Mouse (Mus musculus) layer of hippocampus, postnatal 25 days (tissue): ENCODE results near the gene Polg2. TPM values are rescaled to one million over a fixed set of nuclear protein-coding genes. Genes with fewer than 3 reads are reported as not detected.
"Not testable (repeated sequence)": the region's sequence is repeated elsewhere in the genome, so short reads cannot be mapped to it uniquely, and the experiment has no call there.

Experiments used
- DNase-seq, 2 experiments: peaks; one replicate each; pipeline ENCODE4 v3.0.0; 2022; ENCODE audit warnings: mixed read lengths in 2 of 2, low spot score in 1 of 2; ENCODE audit errors: extremely low spot score in 1 of 2
- total RNA-seq, 2 experiments: library from RNA; stranded (reverse); gene quantifications; 2 replicates each; pipeline ENCODE4 v1.2.3; 2021

The Polg2 gene
- total RNA-seq, 2 experiments from 2014 or later, result 4.0 to 4.1 TPM

DNA sequence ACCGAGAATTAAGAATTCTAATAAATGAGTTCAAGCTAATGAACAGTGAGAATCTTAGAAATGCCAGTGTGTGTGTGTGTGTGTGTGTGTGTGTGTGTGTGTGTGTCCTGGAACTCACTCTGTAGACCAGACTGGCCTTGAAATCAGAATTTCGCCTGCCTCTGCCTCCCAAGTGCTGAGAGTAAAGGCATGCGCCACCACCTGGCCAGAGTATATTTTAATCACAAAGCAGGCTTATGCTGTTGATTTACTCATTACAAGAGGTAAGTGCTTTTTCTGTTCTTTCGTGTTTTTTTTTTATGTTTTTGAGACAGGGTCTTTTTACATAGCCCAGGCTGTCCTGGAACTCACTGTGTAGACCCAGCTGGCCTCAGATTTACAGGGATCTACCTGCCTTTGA is 14.5 kb upstream of the Polg2 start:
- no peak for DNase-seq

DNA sequence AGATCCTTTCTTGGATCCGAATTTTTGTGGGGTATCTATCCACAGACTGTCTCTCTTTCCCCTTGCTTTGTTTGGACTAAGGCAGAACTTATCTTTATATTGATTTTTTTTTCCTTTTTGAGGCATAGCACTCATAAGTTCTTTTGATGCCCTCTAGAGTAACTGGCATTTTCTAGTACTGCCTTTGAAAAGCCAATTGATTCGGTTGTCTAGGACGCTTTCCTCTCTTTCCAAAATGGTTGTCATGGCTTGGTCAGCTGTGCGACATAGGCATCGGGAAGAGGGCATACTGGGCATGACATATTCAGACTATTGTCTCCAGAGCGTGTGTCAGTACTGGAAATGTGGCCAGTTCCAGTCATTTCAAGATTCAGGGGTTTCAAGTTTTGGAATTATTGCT is 10.3 kb upstream of the Polg2 start:
- DNase-seq, result no peak

DNA sequence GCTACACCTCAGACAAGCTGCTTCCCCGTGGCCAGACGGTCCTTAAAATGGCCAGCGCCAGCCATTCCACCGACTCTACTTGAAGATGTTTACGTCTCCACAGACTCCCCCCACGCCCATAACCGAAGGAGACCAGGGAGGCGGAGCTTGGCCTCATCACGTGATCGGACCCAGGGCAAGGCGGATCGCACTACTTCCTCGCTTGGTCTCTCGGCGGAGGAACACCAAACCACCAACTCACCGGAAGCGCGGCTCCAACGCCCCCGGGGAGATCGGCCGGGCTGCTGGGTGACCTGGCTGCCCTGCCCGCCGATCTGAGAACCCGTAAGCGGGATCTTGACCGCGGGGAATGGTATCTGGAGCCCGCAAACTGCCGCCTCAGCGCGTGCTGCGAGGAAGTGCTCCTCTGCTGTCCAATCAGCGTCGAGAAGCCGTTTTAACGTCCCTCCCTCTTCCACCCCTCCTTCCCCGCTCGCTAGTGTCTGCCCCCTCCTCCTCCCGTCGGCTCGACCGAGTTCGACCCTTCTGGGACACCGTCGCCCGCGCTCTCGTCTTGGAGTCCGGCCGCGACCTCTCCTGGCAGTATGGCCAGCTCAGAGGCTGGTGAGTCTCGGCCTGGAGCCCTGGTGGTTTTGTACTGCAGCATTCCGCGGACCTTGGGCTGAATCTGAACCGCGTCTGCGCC is 9.6 kb upstream of the Polg2 start, which contains the start of the genes Ddx5 and Cep95:
TSS of gene Ddx5 (minus strand) at position 411 of the 685 bp plus-strand sequence.
TSS of gene Cep95 (plus strand) at position 478 of the 685 bp plus-strand sequence.
- DNase-seq, result peak; percentile 81 to 98

DNA sequence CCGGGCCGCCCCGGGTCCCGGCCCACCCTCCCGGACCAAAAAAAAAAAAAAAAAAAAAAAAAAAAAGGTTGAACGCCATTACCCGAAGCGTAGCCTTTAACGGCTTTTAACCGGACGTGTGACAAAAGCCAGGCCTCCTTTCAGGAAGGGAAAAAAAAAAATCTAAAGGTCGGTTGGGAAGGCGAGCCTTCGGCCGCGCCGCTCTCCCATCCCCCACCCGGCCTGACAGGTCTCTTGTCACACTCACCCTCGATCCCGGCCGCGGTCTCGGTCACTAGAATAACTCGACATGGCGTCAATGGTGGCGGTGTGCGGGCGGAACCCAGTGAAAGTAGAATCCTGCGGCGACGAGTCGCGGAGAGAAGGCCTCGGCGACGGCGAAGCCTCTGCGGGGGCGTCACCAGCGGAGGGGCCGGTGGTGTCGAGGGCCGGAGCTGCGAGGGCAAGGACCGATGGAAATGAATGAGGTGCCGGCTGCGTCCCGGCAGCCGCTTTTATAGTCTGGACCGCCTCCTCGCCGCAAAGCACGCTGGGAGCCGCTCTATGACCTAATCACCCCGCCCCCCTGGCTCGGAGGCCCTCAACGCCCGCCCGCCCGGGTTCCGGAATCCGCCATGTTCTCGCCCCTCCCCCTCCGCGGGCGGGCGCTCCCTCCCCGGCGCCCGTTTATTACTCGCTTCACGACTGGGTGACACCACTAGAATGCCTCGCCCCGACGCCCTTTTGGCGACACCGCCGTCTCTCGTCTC is 8.9 kb upstream of the Polg2 start:
- DNase-seq, result peak; percentile 98 to 99

DNA sequence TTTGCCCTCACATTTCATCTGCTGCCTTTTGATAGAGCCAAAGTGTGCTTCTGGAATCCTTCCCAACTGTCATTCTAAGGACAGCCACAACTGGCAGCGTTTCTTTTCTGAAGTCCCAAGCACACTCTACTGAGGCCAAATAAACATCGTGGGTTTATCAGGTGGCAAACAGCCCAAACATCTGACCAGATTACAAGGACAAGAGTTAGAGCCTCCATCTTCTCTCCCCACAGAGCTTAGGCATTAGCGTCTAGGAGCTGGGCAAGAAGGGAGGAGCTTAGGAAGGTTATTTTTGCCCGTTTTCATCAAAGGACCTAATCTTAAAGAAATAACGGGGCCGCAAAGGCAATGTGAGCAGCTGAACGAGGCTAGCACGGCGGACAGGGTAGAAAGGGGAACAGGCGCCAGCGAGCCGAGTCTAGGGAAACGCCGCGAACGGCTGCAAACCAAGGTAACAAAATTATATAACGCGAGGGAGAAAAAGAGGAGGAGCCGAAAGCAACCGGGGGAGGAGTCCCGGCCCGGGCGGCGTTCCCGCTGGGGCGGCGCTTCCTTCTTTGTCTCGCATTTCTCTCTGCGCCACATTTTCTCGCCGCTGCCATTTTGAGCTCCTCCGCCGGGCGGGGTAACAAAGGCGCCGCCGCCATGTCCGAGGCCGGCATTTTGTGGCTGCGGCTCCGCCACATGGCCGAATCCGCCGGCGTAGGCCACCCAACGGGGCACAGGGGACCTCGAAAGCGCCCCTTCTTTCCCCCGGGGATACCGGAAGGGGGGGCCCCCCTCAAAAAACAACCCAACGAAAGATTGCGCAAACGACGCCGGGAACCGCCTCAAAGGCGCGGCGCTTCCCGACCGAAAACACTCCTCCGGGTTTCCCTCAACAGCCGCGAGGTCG is 8.0 kb upstream of the Polg2 start:
- DNase-seq, result peak; percentile 78 to 84

DNA sequence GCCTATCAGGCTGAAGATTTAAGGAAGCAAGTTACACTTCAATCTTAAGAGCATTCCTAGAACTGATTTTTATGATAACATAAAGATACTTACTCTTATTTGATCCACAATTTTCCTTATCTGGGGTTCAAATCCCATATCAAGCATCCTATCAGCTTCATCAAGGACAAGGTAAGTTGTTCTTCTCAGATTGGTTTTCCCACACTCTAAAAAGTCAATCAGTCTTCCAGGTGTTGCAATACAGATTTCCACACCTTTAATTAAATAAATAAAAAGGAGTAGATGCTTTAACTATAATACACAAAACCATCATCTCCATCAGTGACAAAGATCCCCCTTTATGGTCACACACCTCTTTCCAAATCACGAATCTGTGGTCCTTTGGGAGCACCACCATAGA is 5.7 kb upstream of the Polg2 start:
- no peak for DNase-seq

DNA sequence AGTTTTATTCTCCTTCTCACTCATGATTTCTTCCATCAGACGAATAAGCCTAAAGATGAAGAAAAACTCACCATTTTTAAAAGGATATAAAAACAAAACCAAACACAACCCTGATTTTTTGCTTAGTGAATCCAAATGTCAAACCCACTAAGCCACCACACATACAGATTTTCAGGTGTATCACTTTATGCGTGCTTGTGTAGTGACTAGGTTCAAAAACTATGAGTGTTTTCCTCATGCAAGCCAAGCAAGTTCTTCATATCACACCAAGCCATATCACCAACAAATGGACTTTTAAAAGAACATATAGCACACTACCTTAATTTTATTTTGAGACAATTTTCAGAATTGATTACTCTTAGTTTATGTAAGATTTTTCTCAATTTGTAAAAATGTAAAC is 5.1 kb upstream of the Polg2 start:
- no peak for DNase-seq

DNA sequence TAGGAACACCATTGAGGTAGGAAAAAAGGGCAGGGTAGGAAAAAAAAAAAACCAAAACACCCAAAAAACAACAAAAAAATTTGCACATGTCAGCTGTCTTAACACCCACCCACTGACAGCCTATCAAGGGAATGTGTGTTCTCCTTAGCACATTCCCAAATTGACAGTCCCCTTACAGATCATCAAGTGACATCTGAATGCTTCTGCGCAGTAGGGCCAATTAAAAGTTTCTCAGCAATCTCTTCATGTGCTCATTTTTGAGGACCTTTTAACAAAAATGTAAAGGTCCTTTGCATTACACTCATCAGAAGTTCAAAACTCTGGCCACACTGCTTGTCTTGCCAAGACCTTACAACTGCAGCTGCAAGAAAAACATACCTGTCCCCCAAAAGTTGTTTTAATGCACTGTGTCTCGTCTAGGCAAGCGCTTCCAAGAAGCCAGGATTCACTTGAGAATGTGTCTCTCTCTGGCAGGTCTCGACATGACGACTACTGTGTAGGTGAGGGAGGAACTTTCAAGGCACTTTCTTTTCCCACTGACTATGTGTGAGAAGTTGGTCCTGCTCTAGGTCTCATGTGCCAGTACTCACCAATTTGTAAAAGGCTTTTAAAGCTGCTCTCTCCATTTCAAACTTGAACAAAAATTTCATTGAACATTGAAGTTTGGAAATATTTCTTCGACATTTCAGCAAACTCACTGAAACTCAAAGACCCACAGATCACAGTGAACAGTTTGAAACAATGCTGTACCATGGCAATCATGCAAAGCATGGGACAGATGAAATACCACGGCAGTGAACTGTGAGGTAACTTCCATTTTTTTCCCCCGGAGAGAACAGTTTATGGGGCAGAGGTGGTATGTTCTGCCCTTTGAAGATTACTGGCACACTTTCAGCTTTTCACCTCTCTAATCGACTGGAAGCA is 3.8 kb upstream of the Polg2 start:
- no peak for DNase-seq

DNA sequence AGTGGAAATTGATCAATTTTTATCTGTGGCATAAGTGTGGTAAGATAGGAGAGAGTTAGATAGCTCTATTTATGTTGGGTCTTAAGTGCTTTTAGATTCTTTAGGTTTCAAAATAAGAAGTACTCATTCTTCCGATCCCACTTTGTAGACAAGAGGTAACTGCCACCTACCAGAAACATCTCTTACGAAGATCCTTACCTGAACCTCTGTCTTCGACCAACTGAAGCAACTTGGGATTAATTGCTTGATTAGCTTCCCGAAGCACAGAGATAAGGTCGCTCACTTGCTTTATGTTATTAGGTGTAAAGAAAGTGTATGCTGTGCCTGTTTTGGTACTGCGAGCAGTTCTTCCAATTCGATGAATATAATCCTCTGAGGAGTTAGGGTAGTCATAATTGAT is 2.9 kb upstream of the Polg2 start:
- DNase-seq, result not testable (repeated sequence)

DNA sequence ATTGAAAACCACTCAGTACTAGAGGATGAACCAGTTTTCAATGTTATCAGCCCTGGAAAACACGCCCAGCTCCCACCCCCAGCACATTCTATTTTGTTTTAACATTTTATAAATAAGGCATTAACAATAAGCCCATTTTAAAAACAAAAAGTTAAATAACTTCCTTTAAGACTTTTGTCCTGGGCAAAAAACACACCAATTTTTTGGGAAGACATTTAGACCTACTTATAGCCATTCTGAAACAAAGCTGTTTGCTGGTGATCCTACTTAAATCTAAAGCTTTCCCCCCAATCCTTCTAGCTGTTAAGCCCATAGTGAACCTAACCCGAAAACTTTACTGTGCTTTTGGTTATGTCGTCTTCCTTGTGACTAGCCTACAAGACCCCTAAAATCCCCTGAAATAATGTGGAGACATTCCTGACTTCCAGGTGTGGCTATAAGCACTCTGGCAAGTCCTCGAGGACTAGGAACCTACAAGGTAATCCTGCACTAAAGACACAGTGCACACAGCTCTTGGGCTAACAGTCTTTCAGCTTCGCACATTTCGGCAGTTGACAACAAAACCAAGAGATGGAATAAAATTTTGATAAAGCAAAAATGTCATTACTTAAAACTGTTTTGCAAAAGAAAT is 1.4 kb upstream of the Polg2 start:
- DNase-seq, result no peak

DNA sequence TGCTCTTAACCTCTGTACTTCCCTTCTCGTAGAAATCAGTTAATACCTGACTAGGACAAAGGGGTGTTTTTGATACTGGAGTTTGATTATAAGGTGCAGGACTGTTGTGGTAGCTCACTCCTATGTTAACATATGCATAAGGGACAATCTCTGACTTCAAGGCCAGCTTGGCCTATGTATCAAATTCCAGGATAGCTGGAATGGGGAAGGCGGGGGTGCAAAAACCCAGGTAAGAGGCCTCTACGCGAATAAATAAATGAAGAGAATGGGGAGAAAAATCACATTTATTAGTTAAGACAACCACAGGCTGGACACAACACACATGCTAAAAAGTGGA is 720 bp upstream of the Polg2 start:
- DNase-seq, result no peak

DNA sequence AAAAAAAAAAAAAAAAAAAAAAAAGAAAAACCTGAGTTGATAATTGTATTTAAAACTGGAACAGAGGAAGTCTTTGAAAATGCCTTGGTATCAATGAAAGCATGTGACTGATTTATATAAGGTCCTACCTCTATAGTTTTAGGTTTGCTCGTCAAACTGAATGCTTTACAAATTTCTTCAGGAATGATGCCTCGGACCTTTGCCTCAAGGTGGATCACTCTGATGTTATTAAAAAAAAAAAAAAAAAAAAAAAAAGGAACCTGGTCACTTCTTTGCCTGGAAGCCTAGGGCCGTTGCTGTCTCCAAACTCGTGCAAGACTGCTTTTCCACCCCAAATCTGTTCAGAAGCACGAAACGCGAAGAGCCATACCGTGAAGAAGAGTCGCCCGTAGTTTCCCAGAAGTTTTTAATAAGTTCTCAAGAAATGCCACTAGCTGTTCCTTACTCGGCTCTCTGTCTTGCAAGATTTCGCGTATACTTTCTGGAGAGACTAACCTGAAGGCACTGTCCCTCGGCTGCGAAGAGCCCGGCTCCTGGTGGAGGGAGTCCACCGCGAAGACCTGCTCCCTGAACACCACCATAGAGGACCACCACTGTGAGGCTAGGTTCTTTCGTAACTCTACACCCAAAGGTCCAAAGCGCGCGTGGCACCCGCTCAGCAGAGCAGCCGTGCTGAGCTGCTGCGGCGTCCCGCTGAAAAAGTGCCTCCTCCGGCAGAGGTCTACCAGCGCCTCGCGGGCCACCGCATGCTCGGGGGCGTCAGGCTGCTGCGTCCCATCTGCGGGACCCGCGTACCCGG is 549 bp downstream of the Polg2 start:
- no peak for DNase-seq

DNA sequence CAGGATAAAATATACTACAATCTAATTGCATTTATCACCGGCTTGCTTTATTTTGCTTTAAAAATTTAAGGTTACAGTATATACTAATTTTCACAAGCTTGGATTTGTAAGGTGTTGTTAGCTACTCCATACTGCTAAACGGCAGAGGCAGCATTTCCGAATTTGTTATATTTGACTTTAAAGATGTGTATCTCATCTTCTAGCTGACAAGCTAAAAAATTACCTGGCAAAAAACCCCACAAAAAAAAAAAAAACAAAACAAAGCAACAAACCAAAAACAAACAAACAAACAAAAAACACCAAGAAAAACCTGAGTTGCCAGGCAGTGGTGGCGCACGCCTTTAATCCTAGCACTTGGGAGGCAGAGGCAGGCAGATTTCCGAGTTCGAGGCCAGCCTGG is 1.2 kb downstream of the Polg2 start:
- DNase-seq, result no peak

DNA sequence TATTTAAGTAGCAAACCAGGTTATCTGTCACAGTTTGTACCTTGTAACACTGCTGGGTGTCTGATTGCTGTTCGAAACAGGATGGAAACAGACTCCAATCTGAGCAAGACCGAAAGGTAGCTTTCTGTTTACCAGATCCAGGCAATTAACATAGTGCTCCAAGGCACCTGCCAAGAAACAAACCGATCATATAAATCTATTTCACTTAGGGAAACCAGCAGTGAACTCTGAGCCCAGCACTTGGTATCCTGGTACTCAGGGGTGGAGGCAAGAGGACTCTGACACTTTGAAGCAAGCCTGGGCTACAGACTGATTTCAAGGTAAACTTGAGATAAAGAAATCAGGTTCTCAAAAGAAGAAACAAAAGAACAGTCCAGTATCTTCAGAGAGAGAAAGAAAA is 1.9 kb downstream of the Polg2 start:
- no peak for DNase-seq

DNA sequence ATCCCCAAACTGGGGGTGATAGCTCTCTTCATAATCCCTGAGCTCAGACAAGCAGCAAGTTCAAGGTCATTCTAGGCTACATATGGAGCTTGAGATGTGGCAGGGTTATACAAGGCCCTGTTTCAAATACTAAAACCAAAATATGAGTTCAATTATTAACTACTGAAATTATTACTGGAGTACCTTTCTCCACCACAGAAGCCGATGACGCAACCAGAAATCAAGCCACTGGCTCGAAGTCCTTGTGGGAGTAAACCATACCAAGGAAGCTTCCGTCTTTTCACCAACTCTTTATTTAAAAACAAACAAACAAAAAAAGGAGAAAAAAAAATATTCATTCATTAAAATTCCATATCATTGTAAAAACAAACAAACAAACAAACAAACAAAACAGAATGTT is 2.4 kb downstream of the Polg2 start:
- no peak for DNase-seq

DNA sequence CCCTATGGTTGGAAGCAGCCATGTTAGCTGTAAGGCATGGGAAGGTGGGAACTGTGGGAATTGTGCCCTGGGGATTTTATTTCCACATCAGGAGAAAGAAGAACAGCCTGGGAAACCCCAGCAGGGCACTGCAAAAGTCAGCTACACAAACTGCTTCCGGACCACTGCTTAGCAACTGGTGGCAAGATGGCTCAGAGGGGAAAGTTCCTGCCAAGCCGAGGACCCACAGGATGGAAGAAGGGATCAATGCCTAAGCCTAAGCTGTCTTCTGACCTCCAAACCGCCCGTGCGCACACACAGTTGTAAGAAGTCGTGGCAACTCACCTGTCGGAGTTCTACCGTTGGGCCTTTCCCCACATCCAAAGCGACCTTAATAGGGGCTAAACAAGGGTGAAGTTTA is 6.3 kb downstream of the Polg2 start:
- DNase-seq, result no peak

DNA sequence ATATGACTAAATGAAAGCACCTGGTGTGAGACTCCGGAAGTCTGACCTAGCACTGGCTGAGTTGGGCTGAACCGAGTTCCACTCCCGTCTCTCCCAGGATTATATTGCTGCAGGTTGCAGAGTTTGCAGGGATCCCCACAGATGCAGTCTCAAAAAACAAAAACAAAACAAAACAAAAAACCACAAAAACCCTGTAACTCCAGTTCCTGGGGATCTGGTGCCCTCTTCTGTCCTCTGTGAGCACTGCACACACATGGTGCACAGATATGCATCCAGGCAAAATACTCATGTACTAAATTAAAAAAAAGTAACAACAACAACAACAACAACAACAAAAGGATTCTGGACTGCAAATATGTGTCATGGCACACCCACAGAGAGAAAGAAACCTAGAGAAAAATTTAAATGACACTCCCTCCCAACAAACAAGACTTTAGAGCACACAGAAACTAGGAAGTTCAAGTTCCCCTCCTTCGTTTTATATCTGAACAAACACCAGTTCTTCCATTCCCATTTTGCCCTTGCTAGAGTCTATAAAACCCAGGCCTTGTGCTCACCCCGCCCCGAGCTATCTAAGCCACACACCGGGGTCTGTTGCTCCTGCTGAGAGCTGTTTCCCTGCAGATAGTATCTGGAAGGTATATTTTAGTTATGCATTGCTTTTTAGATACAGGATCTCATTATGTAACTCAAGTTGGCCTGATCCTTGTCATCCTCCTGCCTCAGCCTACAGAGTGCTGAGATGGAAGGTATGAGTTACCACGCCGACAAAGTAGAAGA is 9.0 kb downstream of the Polg2 start:
- DNase-seq, result no peak

DNA sequence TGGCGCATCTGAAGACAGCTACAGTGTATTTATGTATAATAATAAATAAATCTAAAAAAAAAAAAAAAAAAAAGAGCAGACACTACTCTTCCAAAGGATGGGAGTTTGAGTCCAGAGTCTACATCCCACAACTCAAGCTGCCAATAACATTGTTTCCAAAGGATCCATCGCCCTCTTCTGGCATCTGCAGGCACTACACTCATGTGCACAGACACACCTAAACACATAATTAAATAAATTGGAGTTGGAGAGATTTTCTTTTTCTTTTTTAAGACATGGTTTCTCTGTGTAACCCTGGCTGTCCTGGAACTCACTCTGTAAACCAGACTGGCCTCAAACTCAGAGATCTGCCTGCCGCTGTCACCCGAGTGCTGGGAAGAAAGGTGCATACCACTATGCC is 11.8 kb downstream of the Polg2 start:
- no peak for DNase-seq
